Mouse (Mus musculus): ENCODE measurements around the gene Cblc.

GRCm38 (mm10) chr7:19769001-19769400 lies 27.6 kb downstream of the Cblc start:
- TF ChIP-seq POLR2A (IDR thresholded peaks at IDR 0.05; ENCODE audit: low read depth, low read length) (no peak), CTCF (IDR thresholded peaks at IDR 0.05; ENCODE audit: borderline replicate concordance, insufficient read depth, low read length) (no peak)

Measured in embryonic fibroblast, embryonic 13.5 days (primary cell).